Mouse (Mus musculus) spleen, adult 2 months (tissue): ENCODE data around the gene Gm26620.

Source experiments
- CTCF ChIP-seq: fragments of 200-500 bp; IDR thresholded peaks from 2 replicates; pipeline ENCODE4 v1.5.1; 2011; ENCODE audit warnings: mild to moderate bottlenecking, inconsistent platforms; ENCODE audit not compliant: insufficient read depth, insufficient read length, insufficient replicate concordance; ENCODE audit errors: extremely low read depth
- POLR2A ChIP-seq: fragments of 200-500 bp; IDR thresholded peaks from 2 replicates; pipeline ENCODE4 v1.6.1; 2011; ENCODE audit warnings: low read depth, low read length, inconsistent platforms

DNA sequence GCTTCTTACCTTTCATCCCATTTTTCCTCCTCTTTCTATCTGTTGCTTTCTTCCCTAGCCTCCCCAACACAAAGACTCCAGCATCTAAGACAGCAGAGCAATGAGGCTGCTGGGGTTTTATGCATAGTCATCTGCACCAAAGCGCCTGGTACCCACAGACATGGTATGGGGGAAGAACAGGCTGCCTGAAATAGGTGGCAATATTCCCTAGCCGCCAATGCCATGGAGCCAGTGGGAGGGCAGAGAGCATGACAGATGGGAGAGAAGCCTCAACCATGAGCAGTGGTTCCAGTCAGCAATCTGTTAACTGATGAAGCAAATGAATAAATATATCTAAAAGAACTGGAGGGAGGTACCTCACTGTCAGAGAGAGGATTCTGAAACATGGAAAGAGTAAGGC lies 27.5 kb upstream of the Gm26620 start:
- TF ChIP-seq CTCF (no peak), POLR2A (no peak)
